Mouse (Mus musculus): ENCODE results near the gene Epop. TPM values are rescaled to one million over a fixed set of nuclear protein-coding genes. Genes with fewer than 3 reads are reported as not detected.

Epop gene
- polyA plus RNA-seq, 1 experiment from 2014 or later: 3.5 TPM

GRCm38 (mm10) chr11:97662207-97662892, 32.8 kb upstream of the Epop start:
- 2% methylated on average over 21 of the region's 21 CpGs for WGBS
- Histone ChIP-seq H3K4me2 (replicated peaks; ENCODE audit: low read depth, low read length) (peak overlapping the region; percentile 81), H3K36me3 (ENCODE audit: insufficient read depth, low read length) (no peaks in the 10 kb centered on the region), H3K9me3 (ENCODE audit: low read length) (no peaks in the 10 kb centered on the region), H3K9ac (replicated peaks; ENCODE audit: low read depth) (peak overlapping the region; percentile 63), H3K4me1 (ENCODE audit: insufficient read depth, low read depth, low read length) (peaks cover 22% of the 10 kb centered on the region), H3K27me3 (replicated peaks; ENCODE audit: insufficient read depth, low read length) (0 out of 2 replicates have a peak, but pooled peaks cover 5% of the 10 kb centered on the region), H3K27ac (ENCODE audit: low read length) (peak overlapping the region; percentile 94), H3K4me3 (ENCODE audit: low read depth, low read length) (peak overlapping the region; percentile 86)
- DNase-seq (ENCODE audit: low spot score): peak; percentile 89
- peak; percentile 40 for ATAC-seq
- TF ChIP-seq CTCF (IDR thresholded peaks at IDR 0.05): no peak
- peak; percentile 34; the same call in 1 of the 2 replicates for TF ChIP-seq EP300 (IDR thresholded peaks at IDR 0.05)

GRCm38 (mm10) chr11:97661648-97662133, 32.2 kb upstream of the Epop start:
- no peak for TF ChIP-seq CTCF (IDR thresholded peaks at IDR 0.05)
- TF ChIP-seq EP300 (IDR thresholded peaks at IDR 0.05): no peak
- H3K4me3 ChIP-seq (ENCODE audit: low read depth, low read length): peak overlapping the region; percentile 86
- peak overlapping the region; percentile 94 for H3K27ac ChIP-seq (ENCODE audit: low read length)
- H3K27me3 ChIP-seq (replicated peaks; ENCODE audit: insufficient read depth, low read length): 0 out of 2 replicates have a peak, but pooled peaks cover 5% of the 10 kb centered on the region
- 0 out of 2 replicates have a peak overlapping the region, but pooled peaks have one; percentile 34 for H3K9ac ChIP-seq (replicated peaks; ENCODE audit: low read depth)
- peak; percentile 37 for ATAC-seq
- peak; percentile 91 for DNase-seq (ENCODE audit: low spot score)
- WGBS: 0% methylated on average over 14 of the region's 20 CpGs
- peak overlapping the region; percentile 81 for H3K4me2 ChIP-seq (replicated peaks; ENCODE audit: low read depth, low read length)
- H3K4me1 ChIP-seq (ENCODE audit: insufficient read depth, low read depth, low read length): peaks cover 22% of the 10 kb centered on the region
- no peaks in the 10 kb centered on the region for H3K9me3 ChIP-seq (ENCODE audit: low read length)
- no peaks in the 10 kb centered on the region for H3K36me3 ChIP-seq (ENCODE audit: insufficient read depth, low read length)

GRCm38 (mm10) chr11:97660734-97661647, 31.5 kb upstream of the Epop start:
- WGBS: 5% methylated on average over 27 of the region's 27 CpGs
- H3K4me1 ChIP-seq (ENCODE audit: insufficient read depth, low read depth, low read length): peaks cover 22% of the 10 kb centered on the region

GRCm38 (mm10) chr11:97659990-97660714, 30.6 kb upstream of the Epop start:
- no peaks in the 10 kb centered on the region for H3K9me3 ChIP-seq (ENCODE audit: low read length)
- H3K27ac ChIP-seq (ENCODE audit: low read length): peak overlapping the region; percentile 94
- peak overlapping the region; percentile 78 for H3K9ac ChIP-seq (replicated peaks; ENCODE audit: low read depth)
- peaks cover 22% of the 10 kb centered on the region for H3K4me1 ChIP-seq (ENCODE audit: insufficient read depth, low read depth, low read length)
- DNase-seq (ENCODE audit: low spot score): peak; percentile 91
- WGBS: under 1% methylated on average over 54 of the region's 78 CpGs
- peak overlapping the region; percentile 81 for H3K4me2 ChIP-seq (replicated peaks; ENCODE audit: low read depth, low read length)
- ATAC-seq: peak; percentile 79
- 0 out of 2 replicates have a peak, but pooled peaks cover 5% of the 10 kb centered on the region for H3K27me3 ChIP-seq (replicated peaks; ENCODE audit: insufficient read depth, low read length)
- H3K4me3 ChIP-seq (ENCODE audit: low read depth, low read length): peak overlapping the region; percentile 86
- TF ChIP-seq CTCF (IDR thresholded peaks at IDR 0.05) (no peak), EP300 (IDR thresholded peaks at IDR 0.05) (no peak)
- no peaks in the 10 kb centered on the region for H3K36me3 ChIP-seq (ENCODE audit: insufficient read depth, low read length)

More at GRCm38 (mm10) chr11:97660734-97661647, 31.5 kb upstream of the Epop start:
- 0 out of 2 replicates have a peak, but pooled peaks cover 5% of the 10 kb centered on the region for H3K27me3 ChIP-seq (replicated peaks; ENCODE audit: insufficient read depth, low read length)
- DNase-seq (ENCODE audit: low spot score) (peak; percentile 12), ATAC-seq (no peak)
- H3K36me3 ChIP-seq (ENCODE audit: insufficient read depth, low read length): no peaks in the 10 kb centered on the region
- H3K4me2 ChIP-seq (replicated peaks; ENCODE audit: low read depth, low read length): peak overlapping the region; percentile 81
- 0 out of 2 replicates have a peak overlapping the region, but pooled peaks have one; percentile 78 for H3K9ac ChIP-seq (replicated peaks; ENCODE audit: low read depth)
- no peaks in the 10 kb centered on the region for H3K9me3 ChIP-seq (ENCODE audit: low read length)
- peak overlapping the region; percentile 94 for H3K27ac ChIP-seq (ENCODE audit: low read length)
- peak overlapping the region; percentile 86 for H3K4me3 ChIP-seq (ENCODE audit: low read depth, low read length)
- TF ChIP-seq EP300 (IDR thresholded peaks at IDR 0.05) (no peak), CTCF (IDR thresholded peaks at IDR 0.05) (no peak)

GRCm38 (mm10) chr11:97659267-97659989, 29.9 kb upstream of the Epop start:
- peak overlapping the region; percentile 81 for H3K4me2 ChIP-seq (replicated peaks; ENCODE audit: low read depth, low read length)
- H3K27me3 ChIP-seq (replicated peaks; ENCODE audit: insufficient read depth, low read length): 0 out of 2 replicates have a peak, but pooled peaks cover 5% of the 10 kb centered on the region
- TF ChIP-seq CTCF (IDR thresholded peaks at IDR 0.05) (no peak), EP300 (IDR thresholded peaks at IDR 0.05) (no peak)
- H3K4me3 ChIP-seq (ENCODE audit: low read depth, low read length): peak overlapping the region; percentile 86
- H3K9ac ChIP-seq (replicated peaks; ENCODE audit: low read depth): peak overlapping the region; percentile 78
- no peak for ATAC-seq
- peak overlapping the region; percentile 94 for H3K27ac ChIP-seq (ENCODE audit: low read length)
- H3K4me1 ChIP-seq (ENCODE audit: insufficient read depth, low read depth, low read length): peaks cover 22% of the 10 kb centered on the region
- H3K9me3 ChIP-seq (ENCODE audit: low read length): no peaks in the 10 kb centered on the region
- no peaks in the 10 kb centered on the region for H3K36me3 ChIP-seq (ENCODE audit: insufficient read depth, low read length)
- DNase-seq (ENCODE audit: low spot score): peak; percentile 46
- 6% methylated on average over 13 of the region's 13 CpGs for WGBS
